Mouse (Mus musculus): ENCODE data around the gene Apob. TPM values are rescaled to one million over a fixed set of nuclear protein-coding genes. Genes with fewer than 3 reads are reported as not detected.

Gene Apob
- polyA plus RNA-seq, 1 experiment from 2014 or later, result not detected

Other genes with a start within 250 kb of the Apob start
- 49.0 to 60.9 TPM (median 49.6 TPM) in 3 replicates for gene Ldah, start 230.5 kb downstream of the Apob start, polyA plus RNA-seq (2018)

All from macrophage (primary cell).